Mouse (Mus musculus) liver, embryonic 14.5 days (tissue): ENCODE data around the gene Msantd2.

ENCODE experiments used
- CTCF ChIP-seq: IDR thresholded peaks from 2 replicates; pipeline ENCODE4 v1.5.1; 2016; ENCODE audit warnings: antibody characterized with exemption, low read depth, control low read depth
- EP300 ChIP-seq: IDR thresholded peaks from 2 replicates; pipeline ENCODE4 v1.6.1; 2016; ENCODE audit warnings: antibody characterized with exemption, low read depth

DNA sequence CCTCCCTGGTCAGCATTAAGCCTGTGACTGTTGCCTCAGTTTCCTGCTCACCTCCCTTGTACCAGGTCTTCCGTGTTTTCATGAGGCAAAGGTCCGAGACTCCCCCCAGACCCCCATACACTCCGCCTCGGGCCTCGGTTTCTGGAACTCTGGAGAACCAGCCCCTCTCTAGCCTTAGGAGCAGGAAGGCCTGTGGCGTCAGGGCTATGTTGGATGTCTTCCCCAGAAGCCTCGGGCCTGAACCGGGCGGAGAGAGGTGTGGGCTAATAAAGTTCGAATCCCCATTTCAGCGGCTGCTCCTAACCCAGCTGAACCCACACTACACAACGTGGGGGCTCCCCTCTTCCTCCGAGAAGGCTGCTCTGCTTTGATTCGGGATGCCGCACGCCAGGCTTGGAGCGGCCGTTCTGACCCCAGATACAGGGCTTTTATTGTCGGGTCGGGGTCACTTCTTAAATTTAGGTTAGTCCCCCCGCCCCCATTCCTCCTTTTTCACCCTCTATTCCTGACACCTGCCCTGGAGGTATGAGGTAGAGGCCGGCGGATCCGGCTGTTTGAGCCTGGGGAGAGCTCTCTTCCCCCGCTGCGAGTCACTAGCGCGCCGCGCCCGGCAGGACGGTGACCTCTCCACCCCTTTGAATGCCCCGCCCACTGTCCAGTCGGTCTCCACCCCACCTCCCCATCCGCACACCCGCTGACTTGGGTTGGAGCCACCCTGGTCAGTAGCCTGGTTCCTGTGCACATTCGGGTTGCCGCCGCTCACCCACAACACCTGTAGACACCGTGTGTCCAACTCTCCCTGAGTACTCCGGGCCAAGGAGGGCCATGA lies 38.5 kb downstream of the Msantd2 start, which contains the start of gene Esam:
- TF ChIP-seq CTCF (no peak), EP300 (no peak)
